ENCODE assay signal across 11 mouse cellular contexts in the genomic region with DNA sequence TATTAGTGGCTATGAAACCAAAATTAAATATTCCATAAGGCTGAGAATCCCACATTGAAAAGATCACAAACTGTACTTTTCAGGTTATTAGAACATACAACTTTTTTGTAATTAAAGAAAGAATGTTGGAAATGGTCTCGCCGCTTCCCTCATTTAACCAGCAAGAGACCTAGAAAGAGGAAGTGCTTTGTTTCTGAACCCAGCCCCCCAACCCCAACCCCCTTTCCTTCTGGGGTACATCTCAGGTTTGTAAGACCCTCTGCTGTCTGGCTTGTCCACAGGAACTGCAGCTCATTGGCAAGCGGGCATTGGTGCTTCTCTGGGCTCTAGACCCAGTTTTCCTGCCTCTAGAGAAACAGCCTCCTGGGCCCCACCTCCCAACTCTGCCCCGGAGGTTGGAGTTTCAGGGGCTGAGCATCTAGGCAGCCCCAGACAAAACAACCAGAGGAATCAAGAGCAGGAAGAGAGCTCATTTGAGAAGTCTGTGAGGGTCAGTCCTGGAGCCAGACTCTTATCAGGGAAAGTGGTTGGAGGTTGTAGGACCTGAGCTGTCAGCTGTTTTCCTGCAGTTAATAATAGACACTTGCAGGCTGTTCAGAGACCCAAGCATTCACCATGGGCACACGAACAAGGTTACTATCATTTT. TPM values are rescaled to one million over a fixed set of nuclear protein-coding genes. Genes with fewer than 3 reads are reported as not detected.
A peak's percentile ranks its signal among the peaks of the same experiment; 100 is the strongest.
DNase-seq lines count a peak whose midpoint lies in the region; ATAC-seq and TF ChIP-seq lines count a peak whose summit lies in the region.
"Had no signal": no experiment of that assay in that cellular context is flagged by ENCODE, and none has a peak within 500 bp of the region (broad histone marks: within the 10 kb centered on the region; RNA-seq: fewer than 3 reads in every experiment).

No protein-coding gene starts in this region.

- no peak for TF ChIP-seq POLR2A in CH12.LX (IDR thresholded peaks at IDR 0.05; ENCODE audit: low read depth, low read length)

- no peak; the same call in 1 of the 2 replicates for ATAC-seq in kidney, embryonic 15.5 days (replicated peaks; ENCODE audit: low FRiP score)
- ATAC-seq: Patski had no signal

- no peak for TF ChIP-seq RAD21 in CH12.LX (IDR thresholded peaks at IDR 0.05; ENCODE audit: low read depth, low read length)

- no peak overlapping the region for H3K9ac ChIP-seq in kidney, embryonic 15.5 days
- H3K9ac ChIP-seq in CH12.LX (ENCODE audit: insufficient read depth, low read depth), result no peak overlapping the region
- H3K9ac ChIP-seq: neural tube, embryonic 13.5 days had no signal

- peaks cover 7% of the 10 kb centered on the region for H3K4me1 ChIP-seq in kidney, embryonic 15.5 days
- H3K4me1 ChIP-seq in CH12.LX (ENCODE audit: control insufficient read depth in 1 of 2, insufficient read depth in 2 of 2), result peaks cover 0 to 6% of the 10 kb centered on the region in 2 experiments; a peak in 1 of 4 replicates

- in situ Hi-C loops in CH12.LX (cut with MboI; ENCODE audit: low pct_ligation_motif_present, low pct_unique_long_range_greater_than_20kb, low sequenced_read_pairs), result no loop called here

- dilution Hi-C loops in CH12.LX (cut with MboI; ENCODE audit: extremely low pct_ligation_motif_present, extremely low pct_unique_long_range_greater_than_20kb, low sequenced_read_pairs), result no loop called here

- no peak for DNase-seq in kidney, adult 9 months
- DNase-seq in CH12.LX (ENCODE audit: extremely low read depth), result no peak
- peak; percentile 35 for DNase-seq in Muller cell, postnatal 12 days (ENCODE audit: inconsistent ontology term)
- DNase-seq in heart, postnatal 4 days, result peak; percentile 55
- DNase-seq in retina, postnatal 1 day, result no peak
- no peak for DNase-seq in thymus, postnatal 14 days
- DNase-seq: embryo, embryonic 11 days; spleen, adult 18-20 months had no signal

- no peaks in the 10 kb centered on the region for H3K36me3 ChIP-seq in kidney, embryonic 15.5 days
- no peaks in the 10 kb centered on the region for H3K36me3 ChIP-seq in CH12.LX (replicated peaks in 1 of 2; ENCODE audit: control insufficient read depth in 1 of 2, insufficient read depth in 1 of 2, low read length in 1 of 2)
- H3K36me3 ChIP-seq: neural tube, embryonic 13.5 days had no signal

- 53% methylated on average over 5 of the region's 5 CpGs for WGBS in kidney, embryonic 15.5 days

- H3K4me2 ChIP-seq in kidney, embryonic 15.5 days, result no peak overlapping the region
- peak overlapping the region; percentile 63; the same call in 1 of the 2 replicates for H3K4me2 ChIP-seq in CH12.LX (ENCODE audit: insufficient read depth, low read depth, poor library complexity, severe bottlenecking)
- H3K4me2 ChIP-seq: neural tube, embryonic 13.5 days had no signal

- no peak for TF ChIP-seq CTCF in CH12.LX (conservative IDR thresholded peaks at IDR 0.05 in 1 of 2, IDR thresholded peaks at IDR 0.05 in 1 of 2; ENCODE audit: low read depth in 2 of 2, low read length in 2 of 2)

- no peaks in the 10 kb centered on the region for H3K27me3 ChIP-seq in kidney, embryonic 15.5 days
- peaks cover 96% of the 10 kb centered on the region for H3K27me3 ChIP-seq in CH12.LX (replicated peaks)
- H3K27me3 ChIP-seq: neural tube, embryonic 13.5 days; Patski had no signal

- H3K27ac ChIP-seq in kidney, embryonic 15.5 days, result peak overlapping the region; percentile 11; the same call in 1 of the 2 replicates
- H3K27ac ChIP-seq in CH12.LX (ENCODE audit: insufficient read depth, low read depth), result no peak overlapping the region
- H3K27ac ChIP-seq: neural tube, embryonic 13.5 days had no signal

- no peaks in the 10 kb centered on the region for H3K9me3 ChIP-seq in kidney, embryonic 15.5 days (replicated peaks)
- no peaks in the 10 kb centered on the region for H3K9me3 ChIP-seq in CH12.LX (replicated peaks; ENCODE audit: low read length)
- H3K9me3 ChIP-seq: neural tube, embryonic 13.5 days had no signal

- H3K79me2 ChIP-seq in CH12.LX (replicated peaks; ENCODE audit: control insufficient read depth, extremely low read depth, insufficient read depth, poor library complexity, severe bottlenecking), result no peaks in the 10 kb centered on the region

- TF ChIP-seq EP300 in CH12.LX (IDR thresholded peaks at IDR 0.05; ENCODE audit: low read length), result no peak

- no peak overlapping the region for H3K4me3 ChIP-seq in kidney, embryonic 15.5 days (replicated peaks)
- H3K4me3 ChIP-seq in CH12.LX (replicated peaks in 1 of 3; ENCODE audit: low read depth in 2 of 3, low read length in 2 of 3, poor library complexity in 1 of 3), result no peak overlapping the region
- H3K4me3 ChIP-seq: neural tube, embryonic 13.5 days had no signal

TF ChIP-seq in CH12.LX, 34 proteins besides CTCF, POLR2A, EP300 and RAD21:
- TF ChIP-seq E2F4 (IDR thresholded peaks at IDR 0.05; ENCODE audit: insufficient replicate concordance, low read depth, low read length) (no peak), TCF12 (IDR thresholded peaks at IDR 0.05; ENCODE audit: low read depth, low read length) (no peak), MEF2A (IDR thresholded peaks at IDR 0.05; ENCODE audit: borderline replicate concordance, low read depth, low read length) (no peak), JUN (IDR thresholded peaks at IDR 0.05; ENCODE audit: insufficient read depth, low read depth, low read length) (no peak), ELF1 (IDR thresholded peaks at IDR 0.05; ENCODE audit: low read depth, low read length) (no peak), POLR2AphosphoS2 (IDR thresholded peaks at IDR 0.05; ENCODE audit: low read depth, low read length) (no peak), MAZ (IDR thresholded peaks at IDR 0.05; ENCODE audit: low read depth, low read length) (no peak), USF2 (conservative IDR thresholded peaks at IDR 0.05; ENCODE audit: low read depth, low read length) (no peak), USF1 (IDR thresholded peaks at IDR 0.05; ENCODE audit: low read depth, low read length) (no peak), MYC (IDR thresholded peaks at IDR 0.05; ENCODE audit: low read depth, low read length) (no peak), MAX (IDR thresholded peaks at IDR 0.05; ENCODE audit: low read length) (no peak)

RNA-seq across cellular contexts. Expression of a gene that starts 12.8 kb away (rescaled TPM):
- 13.4 and 14.3 TPM in 2 replicates for polyA plus RNA-seq in kidney, embryonic 15.5 days (2015; fragmentation: Nextera tagmentation; extraction: Ambion mirVana)
- total RNA-seq in CH12.LX (2012; rRNA removed) (not detected in 2 replicates), CH12.LX (2014; rRNA removed) (not detected in 2 replicates)
- not detected in 2 replicates for polyA plus RNA-seq in CH12.LX (2012; ENCODE audit: insufficient read length, low read depth)
- 100 to 1,000 TPM; 125 to 139 TPM for total RNA-seq in heart, postnatal 4 days (2021)

Comparison
In these comparisons a context has a peak if more than half of its experiments do, and no peak if none do; other contexts are left out.
1. DNase-seq: peak in Muller cell, postnatal 12 days (single experiment) and heart, postnatal 4 days (single experiment); none in kidney, adult 9 months (single experiment), CH12.LX (single experiment), retina, postnatal 1 day (single experiment) and thymus, postnatal 14 days (single experiment).
2. RNA of a gene that starts 12.8 kb away (total RNA-seq): 125 to 139 TPM in heart, postnatal 4 days; not detected in CH12.LX; every median in the first group is over 100 times any median in the second.